Mouse (Mus musculus) hindbrain, embryonic 11.5 days (tissue): ENCODE data around the gene Galnt10. TPM values are rescaled to one million over a fixed set of nuclear protein-coding genes. Genes with fewer than 3 reads are reported as not detected.

Experiments used
- ATAC-seq: fragments of 200-750 bp; cut with Nextera tagmentation; 2 replicates; pipeline ENCODE4 v1.8.0; 2017; ENCODE audit warnings: mild to moderate bottlenecking, moderate TSS enrichment, moderate library complexity; ENCODE audit not compliant: low FRiP score
- DNase-seq: peaks from one replicate; pipeline ENCODE4 v3.0.0-alpha.2; 2015; ENCODE audit warnings: low spot score
- H3K27ac ChIP-seq: fragments of 300-500 bp; sonication (generic); 2 replicates; pipeline ENCODE4 v1.5.1; 2014; ENCODE audit warnings: mild to moderate bottlenecking, low read depth, low read length
- H3K27me3 ChIP-seq: fragments of 300-500 bp; sonication (generic); 2 replicates; pipeline ENCODE4 v1.6.1; 2014; ENCODE audit warnings: mild to moderate bottlenecking, low read length, moderate library complexity, mixed read lengths; ENCODE audit not compliant: control insufficient read depth, insufficient read depth
- H3K36me3 ChIP-seq: fragments of 300-500 bp; sonication (generic); 2 replicates; pipeline ENCODE4 v1.6.1; 2014; ENCODE audit warnings: mild to moderate bottlenecking, low read length, moderate library complexity, mixed read lengths; ENCODE audit not compliant: control insufficient read depth, insufficient read depth
- H3K4me1 ChIP-seq: fragments of 300-500 bp; sonication (generic); replicated peaks from 2 replicates; pipeline ENCODE4 v1.6.1; 2014; ENCODE audit warnings: low read length, mixed read lengths; ENCODE audit not compliant: control insufficient read depth, insufficient read depth
- H3K4me2 ChIP-seq: fragments of 300-500 bp; sonication (generic); replicated peaks from 2 replicates; pipeline ENCODE4 v1.6.1; 2014; ENCODE audit warnings: mild to moderate bottlenecking, low read depth, low read length
- H3K4me3 ChIP-seq: fragments of 300-500 bp; sonication (generic); 2 replicates; pipeline ENCODE4 v1.5.1; 2014; ENCODE audit warnings: low read depth, low read length
- H3K9ac ChIP-seq: fragments of 300-500 bp; sonication (generic); 2 replicates; pipeline ENCODE4 v1.6.1; 2014; ENCODE audit warnings: low read depth, low read length
- H3K9me3 ChIP-seq: fragments of 300-500 bp; sonication (generic); 2 replicates; pipeline ENCODE4 v1.6.1; 2016; ENCODE audit warnings: low read length; ENCODE audit not compliant: control insufficient read depth
- WGBS: fragments of 180-500 bp; shearing (Covaris S2); extraction: QIAGEN DNeasy Blood & Tissue Kit; methylation state at CpG from one replicate; pipeline ENCODE4 v1.1.7; 2014; 5-methylcytosine and 5-hydroxymethylcytosine counted together
- polyA plus RNA-seq: library from polyadenylated mRNA; unstranded; fragments of >200 nt; fragmentation: Nextera tagmentation; extraction: Ambion mirVana; gene quantifications from 2 replicates; pipeline ENCODE4 v1.2.1, GENCODE M21; 2014

Galnt10 gene
- polyA plus RNA-seq, 1 experiment from 2014 or later: 9.7 TPM

- WGBS: 81% methylated on average over 10 of the region's 10 CpGs
- Histone ChIP-seq H3K4me2 (no peak overlapping the region), H3K36me3 (no peaks in the 10 kb centered on the region), H3K27ac (no peak overlapping the region), H3K9ac (no peak overlapping the region), H3K4me3 (no peak overlapping the region), H3K27me3 (no peaks in the 10 kb centered on the region), H3K4me1 (no peaks in the 10 kb centered on the region), H3K9me3 (no peaks in the 10 kb centered on the region)
- no peak for DNase-seq
- no peak for ATAC-seq
Observed at GRCm38 (mm10) chr11:57732410-57733281, 87.4 kb downstream of the Galnt10 start.

- H3K4me2 ChIP-seq: no peak overlapping the region
- ATAC-seq: no peak
- no peak overlapping the region for H3K9ac ChIP-seq
- peak; percentile 51 for DNase-seq
- no peaks in the 10 kb centered on the region for H3K9me3 ChIP-seq
- H3K27me3 ChIP-seq: no peaks in the 10 kb centered on the region
- H3K27ac ChIP-seq: no peak overlapping the region
- H3K4me3 ChIP-seq: no peak overlapping the region
- no peaks in the 10 kb centered on the region for H3K4me1 ChIP-seq
- H3K36me3 ChIP-seq: no peaks in the 10 kb centered on the region
- 81% methylated on average over 19 of the region's 19 CpGs for WGBS
Observed at GRCm38 (mm10) chr11:57747294-57748080, 102.2 kb downstream of the Galnt10 start.

GRCm38 (mm10) chr11:57753538-57754203, 108.4 kb downstream of the Galnt10 start:
- Histone ChIP-seq H3K36me3 (no peaks in the 10 kb centered on the region), H3K9ac (no peak overlapping the region), H3K4me2 (no peak overlapping the region), H3K27me3 (no peaks in the 10 kb centered on the region), H3K4me3 (no peak overlapping the region), H3K27ac (no peak overlapping the region), H3K4me1 (no peaks in the 10 kb centered on the region), H3K9me3 (no peaks in the 10 kb centered on the region)
- 74% methylated on average over 14 of the region's 14 CpGs for WGBS
- no peak for ATAC-seq
- DNase-seq: no peak

GRCm38 (mm10) chr11:57758621-57759020, 113.4 kb downstream of the Galnt10 start:
- H3K4me3 ChIP-seq: no peak overlapping the region
- 64% methylated on average over 9 of the region's 9 CpGs for WGBS
- H3K4me1 ChIP-seq: no peaks in the 10 kb centered on the region
- no peaks in the 10 kb centered on the region for H3K9me3 ChIP-seq
- H3K36me3 ChIP-seq: no peaks in the 10 kb centered on the region
- no peak overlapping the region for H3K4me2 ChIP-seq
- H3K9ac ChIP-seq: no peak overlapping the region
- no peak for DNase-seq
- ATAC-seq: no peak
- no peak overlapping the region for H3K27ac ChIP-seq
- no peaks in the 10 kb centered on the region for H3K27me3 ChIP-seq

- no peaks in the 10 kb centered on the region for H3K4me1 ChIP-seq
- H3K27me3 ChIP-seq: no peaks in the 10 kb centered on the region
- H3K4me3 ChIP-seq: no peak overlapping the region
- ATAC-seq (no peak), DNase-seq (peak; percentile 46)
- no peaks in the 10 kb centered on the region for H3K9me3 ChIP-seq
- WGBS: 33% methylated on average over 14 of the region's 14 CpGs
- no peak overlapping the region for H3K4me2 ChIP-seq
- no peak overlapping the region for H3K9ac ChIP-seq
- no peaks in the 10 kb centered on the region for H3K36me3 ChIP-seq
- H3K27ac ChIP-seq: no peak overlapping the region
Observed at GRCm38 (mm10) chr11:57760509-57761058, 115.3 kb downstream of the Galnt10 start.

- no peak overlapping the region for H3K4me2 ChIP-seq
- no peak overlapping the region for H3K9ac ChIP-seq
- DNase-seq: no peak
- WGBS: 92% methylated on average over 4 of the region's 4 CpGs
- H3K27me3 ChIP-seq: no peaks in the 10 kb centered on the region
- H3K27ac ChIP-seq: no peak overlapping the region
- H3K36me3 ChIP-seq: no peaks in the 10 kb centered on the region
- H3K4me3 ChIP-seq: no peak overlapping the region
- 0 out of 2 replicates have a peak, but pooled peaks cover 2% of the 10 kb centered on the region for H3K4me1 ChIP-seq
- no peaks in the 10 kb centered on the region for H3K9me3 ChIP-seq
- no peak for ATAC-seq
Observed at GRCm38 (mm10) chr11:57761347-57761746, 116.1 kb downstream of the Galnt10 start.

GRCm38 (mm10) chr11:57764124-57764523, 118.9 kb downstream of the Galnt10 start:
- Histone ChIP-seq H3K4me1 (0 out of 2 replicates have a peak, but pooled peaks cover 3% of the 10 kb centered on the region), H3K4me2 (no peak overlapping the region), H3K4me3 (no peak overlapping the region), H3K36me3 (no peaks in the 10 kb centered on the region), H3K9me3 (no peaks in the 10 kb centered on the region), H3K9ac (no peak overlapping the region), H3K27me3 (no peaks in the 10 kb centered on the region), H3K27ac (no peak overlapping the region)
- DNase-seq (no peak), ATAC-seq (no peak)
- WGBS: 83% methylated on average over 3 of the region's 3 CpGs

GRCm38 (mm10) chr11:57766617-57767016, 121.4 kb downstream of the Galnt10 start:
- Histone ChIP-seq H3K9me3 (no peaks in the 10 kb centered on the region), H3K4me3 (no peak overlapping the region), H3K4me2 (no peak overlapping the region), H3K36me3 (no peaks in the 10 kb centered on the region), H3K27ac (no peak overlapping the region), H3K27me3 (no peaks in the 10 kb centered on the region), H3K9ac (no peak overlapping the region), H3K4me1 (0 out of 2 replicates have a peak, but pooled peaks cover 3% of the 10 kb centered on the region)
- ATAC-seq (0 out of 2 replicates have a peak, but pooled peaks have one; percentile 38), DNase-seq (peak; percentile 31)
- 15% methylated on average over 12 of the region's 12 CpGs for WGBS
